Mouse (Mus musculus) heart, postnatal 0 days (tissue): ENCODE data around the gene Nckap5. TPM values are rescaled to one million over a fixed set of nuclear protein-coding genes. Genes with fewer than 3 reads are reported as not detected.

Experiments
- ATAC-seq: fragments of 200-750 bp; cut with Nextera tagmentation; 2 replicates; pipeline ENCODE4 v1.8.0; 2017; ENCODE audit warnings: low read depth, moderate number of reproducible peaks, moderate library complexity; ENCODE audit not compliant: insufficient read depth
- DNase-seq: peaks from one replicate; pipeline ENCODE4 v3.0.0-alpha.2; 2016; ENCODE audit warnings: low spot score
- H3K27ac ChIP-seq: fragments of 300-500 bp; sonication (generic); 2 replicates; pipeline ENCODE4 v1.5.1; 2014; ENCODE audit warnings: low read depth, mild to moderate bottlenecking
- H3K27me3 ChIP-seq: fragments of 300-500 bp; sonication (generic); 2 replicates; pipeline ENCODE4 v1.6.1; 2014; ENCODE audit warnings: low read length, mixed read lengths; ENCODE audit not compliant: control insufficient read depth, insufficient read depth
- H3K36me3 ChIP-seq: fragments of 300-500 bp; sonication (generic); replicated peaks from 2 replicates; pipeline ENCODE4 v1.6.1; 2014; ENCODE audit warnings: low read length, mixed read lengths; ENCODE audit not compliant: control insufficient read depth, insufficient read depth
- H3K4me1 ChIP-seq: fragments of 300-500 bp; sonication (generic); 2 replicates; pipeline ENCODE4 v1.6.1; 2014; ENCODE audit warnings: antibody characterized with exemption; ENCODE audit not compliant: control insufficient read depth, insufficient read depth
- H3K4me2 ChIP-seq: fragments of 300-500 bp; sonication (generic); 2 replicates; pipeline ENCODE4 v1.6.1; 2014; ENCODE audit warnings: low read depth, mild to moderate bottlenecking, low read length, moderate library complexity
- H3K4me3 ChIP-seq: fragments of 300-500 bp; sonication (generic); 2 replicates; pipeline ENCODE4 v1.5.1; 2014; ENCODE audit warnings: low read depth, low read length
- H3K9ac ChIP-seq: fragments of 300-500 bp; sonication (generic); replicated peaks from 2 replicates; pipeline ENCODE4 v1.6.1; 2014; ENCODE audit warnings: low read depth, low read length, mixed read lengths
- H3K9me3 ChIP-seq: fragments of 300-500 bp; sonication (generic); replicated peaks from 2 replicates; pipeline ENCODE4 v1.6.1; 2016; ENCODE audit warnings: low read length; ENCODE audit not compliant: control insufficient read depth
- CTCF ChIP-seq: IDR thresholded peaks from 2 replicates; pipeline ENCODE4 v1.5.1; 2016; ENCODE audit warnings: antibody characterized with exemption, control low read depth, low read depth
- EP300 ChIP-seq: IDR thresholded peaks from 2 replicates; pipeline ENCODE4 v1.6.1; 2016; ENCODE audit warnings: antibody characterized with exemption, low read depth
- WGBS: fragments of 180-500 bp; shearing (Covaris S2); extraction: QIAGEN DNeasy Blood & Tissue Kit; methylation state at CpG from one replicate; pipeline ENCODE4 v1.1.7; 2014; 5-methylcytosine and 5-hydroxymethylcytosine counted together
- polyA plus RNA-seq: library from polyadenylated mRNA; unstranded; fragments of >200 nt; fragmentation: Nextera tagmentation; extraction: Ambion mirVana; gene quantifications from 2 replicates; pipeline ENCODE4 v1.2.1, GENCODE M21; 2015
- total RNA-seq: library from RNA; depleted of rRNA; stranded (reverse); fragments of >200 nt; gene quantifications from 2 replicates; pipeline ENCODE4 v1.2.3, GENCODE M21; 2014; ENCODE audit warnings: low replicate concordance

Nckap5 gene
- total and polyA plus RNA-seq, 2 experiments from 2014 or later = 4.6 to 14.5 TPM

- Histone ChIP-seq H3K9me3 (no peaks in the 10 kb centered on the region), H3K9ac (no peak overlapping the region), H3K4me2 (no peak overlapping the region), H3K4me3 (no peak overlapping the region), H3K36me3 (no peaks in the 10 kb centered on the region), H3K4me1 (peaks cover 14% of the 10 kb centered on the region; the same call in 1 of the 2 replicates), H3K27ac (0 out of 2 replicates have a peak overlapping the region, but pooled peaks have one; percentile 12), H3K27me3 (no peaks in the 10 kb centered on the region)
- 49% methylated on average over 6 of the region's 6 CpGs for WGBS
- DNase-seq = peak; percentile 57
- no peak for TF ChIP-seq EP300
- TF ChIP-seq CTCF = no peak
- peak; percentile 74 for ATAC-seq
These were observed 345.9 kb downstream of the Nckap5 start for GRCm38 (mm10) chr1:126484664-126485087.

- Histone ChIP-seq H3K27me3 (no peaks in the 10 kb centered on the region), H3K4me3 (no peak overlapping the region), H3K27ac (no peak overlapping the region), H3K4me1 (peaks cover 14% of the 10 kb centered on the region; the same call in 1 of the 2 replicates), H3K4me2 (no peak overlapping the region), H3K36me3 (no peaks in the 10 kb centered on the region), H3K9me3 (no peaks in the 10 kb centered on the region), H3K9ac (no peak overlapping the region)
- whole genome bisulfite sequencing = 70% methylated on average over 3 of the region's 3 CpGs
- DNase-seq (no peak), ATAC-seq (no peak)
- no peak for TF ChIP-seq EP300
- no peak for TF ChIP-seq CTCF
These were observed 346.9 kb downstream of the Nckap5 start for GRCm38 (mm10) chr1:126483665-126484064.

- DNase-seq (no peak), ATAC-seq (no peak)
- Histone ChIP-seq H3K27me3 (no peaks in the 10 kb centered on the region), H3K36me3 (no peaks in the 10 kb centered on the region), H3K4me2 (no peak overlapping the region), H3K9me3 (no peaks in the 10 kb centered on the region), H3K9ac (no peak overlapping the region), H3K27ac (no peak overlapping the region), H3K4me1 (peaks cover 14% of the 10 kb centered on the region; the same call in 1 of the 2 replicates), H3K4me3 (no peak overlapping the region)
- TF ChIP-seq EP300 (no peak), CTCF (no peak)
- 66% methylated on average over 7 of the region's 7 CpGs for WGBS
These were observed 349.0 kb downstream of the Nckap5 start for GRCm38 (mm10) chr1:126481459-126482228.

- no peak overlapping the region for H3K4me2 ChIP-seq
These were observed 357.6 kb downstream of the Nckap5 start for GRCm38 (mm10) chr1:126473044-126473443.

GRCm38 (mm10) chr1:126471419-126471818 lies 359.2 kb downstream of the Nckap5 start:
- no peak for ATAC-seq
- no peaks in the 10 kb centered on the region for H3K27me3 ChIP-seq
- 60% methylated on average over 2 of the region's 2 CpGs for WGBS
- no peaks in the 10 kb centered on the region for H3K36me3 ChIP-seq
- no peaks in the 10 kb centered on the region; the same call in 1 of the 2 replicates for H3K4me1 ChIP-seq
- no peak overlapping the region for H3K27ac ChIP-seq
- H3K9me3 ChIP-seq = no peaks in the 10 kb centered on the region
- H3K9ac ChIP-seq = no peak overlapping the region
- TF ChIP-seq CTCF (no peak), EP300 (no peak)
- H3K4me2 ChIP-seq = no peak overlapping the region
- no peak for DNase-seq
- H3K4me3 ChIP-seq = no peak overlapping the region

More at GRCm38 (mm10) chr1:126473044-126473443, 357.6 kb downstream of the Nckap5 start:
- Histone ChIP-seq H3K4me1 (no peaks in the 10 kb centered on the region; the same call in 1 of the 2 replicates), H3K27me3 (no peaks in the 10 kb centered on the region), H3K36me3 (no peaks in the 10 kb centered on the region), H3K27ac (no peak overlapping the region), H3K4me3 (no peak overlapping the region), H3K9ac (no peak overlapping the region), H3K9me3 (no peaks in the 10 kb centered on the region)
- TF ChIP-seq CTCF = no peak
- no peak for TF ChIP-seq EP300
- no peak for ATAC-seq
- DNase-seq = no peak
- 72% methylated on average over 5 of the region's 5 CpGs for WGBS
